Mouse (Mus musculus) pancreas, adult 10 weeks (tissue): ENCODE measurements around the gene Rgs9bp. TPM values are rescaled to one million over a fixed set of nuclear protein-coding genes. Genes with fewer than 3 reads are reported as not detected.

ENCODE experiments used
- polyA plus RNA-seq: library from polyadenylated mRNA; stranded (reverse); fragments of 350-450 nt; fragmentation: Illumina TruSeq; extraction: RNeasy Lipid Tissue Mini Kit (QIAGEN cat#74804); gene quantifications from one replicate; pipeline ENCODE4 v1.2.3, GENCODE M21; 2015; ENCODE audit warnings: low read depth, low replicate concordance; ENCODE audit not compliant: insufficient read depth

Rgs9bp gene
- polyA plus RNA-seq = not detected

GRCm38 (mm10) chr7:35585191-35586054 is at the start of gene Rgs9bp:
Gene Rgs9bp, minus strand, starts transcription at chr7:35585582.

DNA sequence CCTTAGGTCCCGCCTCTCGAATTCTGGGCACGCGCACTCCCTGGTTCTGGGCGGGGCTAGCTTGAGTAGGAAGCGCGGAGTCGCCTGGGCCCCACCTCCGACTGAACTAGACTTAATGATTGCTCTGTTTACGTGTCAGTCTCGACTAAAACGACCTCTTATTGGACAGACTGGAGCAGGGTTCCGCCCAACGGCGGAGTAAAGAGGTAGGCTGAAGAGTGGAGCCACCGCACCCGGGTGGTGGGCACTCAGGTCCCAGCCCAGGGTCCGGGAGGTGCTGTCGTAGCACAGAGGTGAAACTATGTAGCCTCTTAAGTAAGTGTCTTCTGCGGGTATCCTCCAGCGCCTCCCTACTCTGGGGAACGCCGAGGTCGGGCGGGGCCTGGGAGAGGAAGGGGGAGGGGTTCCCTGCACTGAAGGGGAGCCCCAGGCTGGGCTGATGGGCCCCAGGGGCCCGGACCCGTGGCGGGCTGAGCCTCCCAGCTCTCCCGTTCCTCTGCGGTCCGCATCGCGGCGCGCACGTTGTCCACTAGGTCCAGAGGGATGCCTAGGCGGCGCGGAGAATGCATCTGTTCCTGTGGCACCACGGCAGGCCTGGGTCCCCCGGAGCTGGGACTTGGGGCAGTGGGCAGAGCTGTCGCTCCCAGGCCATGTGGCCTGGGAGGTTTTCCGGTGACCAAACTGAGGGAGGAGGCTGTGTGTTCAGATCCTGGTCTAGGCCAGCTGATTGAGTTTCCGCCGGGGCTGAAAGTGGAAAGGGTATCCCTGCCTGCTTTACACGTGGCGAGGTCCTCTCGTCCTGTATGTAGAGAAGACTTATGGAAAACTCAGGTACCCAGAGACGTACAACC is 898 bp upstream of the Rgs9bp start, which contains the start of gene Ankrd27:
Gene Ankrd27, plus strand, starts transcription at position 190 of the 851 bp plus-strand sequence.

DNA sequence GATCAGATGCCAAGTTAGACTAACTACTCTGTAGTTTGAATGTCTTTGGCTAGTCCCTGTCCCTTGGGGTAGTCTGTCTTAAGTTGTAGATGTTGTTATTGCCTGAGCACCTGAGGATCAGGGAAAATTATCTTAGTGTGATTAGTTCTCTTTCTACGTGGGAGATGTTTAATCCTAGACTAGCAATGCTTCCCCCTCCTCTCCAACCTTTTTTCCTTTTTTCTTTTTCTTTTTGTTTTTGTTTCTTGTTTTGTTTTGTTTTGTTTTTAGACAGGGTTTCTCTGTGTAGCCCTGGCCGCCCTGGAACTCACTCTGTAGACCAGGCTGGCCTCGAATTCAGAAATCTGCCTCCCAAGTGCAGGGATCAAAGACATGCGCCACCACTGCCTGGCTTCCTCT is 29.2 kb downstream of the Rgs9bp start, which contains the start of gene Nudt19:
Gene Nudt19, minus strand, starts transcription at position 100 of the 399 bp plus-strand sequence.

GRCm38 (mm10) chr7:35537562-35537961 is 47.8 kb downstream of the Rgs9bp start, which contains the start of gene Tdrd12:
Gene Tdrd12, minus strand, starts transcription at chr7:35537745.

Other genes with a start within 250 kb of the Rgs9bp start
- gene Faap24, start 188.7 kb downstream of the Rgs9bp start, polyA plus RNA-seq = 0.61 TPM
- 6.0 TPM for gene Cep89, start 188.5 kb downstream of the Rgs9bp start, polyA plus RNA-seq
- not detected for gene Slc7a9, start 136.8 kb downstream of the Rgs9bp start, polyA plus RNA-seq
- gene Tdrd12, start 47.8 kb downstream of the Rgs9bp start, polyA plus RNA-seq = not detected
- gene Nudt19, start 29.3 kb downstream of the Rgs9bp start, polyA plus RNA-seq = 18.7 TPM
- gene Ankrd27, start 662 bp upstream of the Rgs9bp start, polyA plus RNA-seq = 6.7 TPM
- gene Pdcd5, start 61.9 kb upstream of the Rgs9bp start, polyA plus RNA-seq = 29.3 TPM
- gene Dpy19l3, start 168.9 kb upstream of the Rgs9bp start, polyA plus RNA-seq = 0.78 TPM
- gene Zfp507, start 217.4 kb upstream of the Rgs9bp start, polyA plus RNA-seq = 3.0 TPM